In genomic region chr8:91350628-91351027, GRCm38 (mm10) we compare ENCODE assay signal across 16 mouse cellular contexts. TPM values are rescaled to one million over a fixed set of nuclear protein-coding genes. Genes with fewer than 3 reads are reported as not detected.
A peak's percentile ranks its signal among the peaks of the same experiment; 100 is the strongest.
DNase-seq lines count a peak whose midpoint lies in the region; ATAC-seq and TF ChIP-seq lines count a peak whose summit lies in the region.
"Had no signal": no experiment of that assay in that cellular context is flagged by ENCODE, and none has a peak within 500 bp of the region (broad histone marks: within the 10 kb centered on the region; RNA-seq: fewer than 3 reads in every experiment).

No protein-coding gene starts in this region.

- intact Hi-C loops in heart, adult 2 months (cut with DNase I): no loop called here

- no peak overlapping the region for H3K9ac ChIP-seq in heart, embryonic 12.5 days
- H3K9ac ChIP-seq in heart, adult 2 months (ENCODE audit: low read depth, low read length): no peak overlapping the region
- H3K9ac ChIP-seq: liver, embryonic 12.5 days; lung, embryonic 15.5 days; stomach, embryonic 15.5 days had no signal

- no peak for ATAC-seq in heart, embryonic 12.5 days (ENCODE audit: insufficient number of reproducible peaks, low FRiP score)
- ATAC-seq: CD4-positive, CD25-positive, alpha-beta regulatory T cell, adult 4 months; liver, embryonic 12.5 days had no signal

- peaks cover 1% of the 10 kb centered on the region; the same call in 1 of the 2 replicates for H3K79me2 ChIP-seq in heart, adult 2 months (replicated peaks; ENCODE audit: control insufficient read depth, insufficient read depth, low read length)
- peaks cover 53% of the 10 kb centered on the region for H3K79me2 ChIP-seq in myocyte (ENCODE audit: control insufficient read depth, insufficient read depth)

- H3K27ac ChIP-seq in heart, embryonic 12.5 days (ENCODE audit: poor library complexity, severe bottlenecking): no peak overlapping the region; the same call in 1 of the 2 replicates
- H3K27ac ChIP-seq in heart, adult 2 months: no peak overlapping the region; the same call in 1 of the 2 replicates
- H3K27ac ChIP-seq: liver, embryonic 12.5 days; lung, embryonic 15.5 days; stomach, embryonic 15.5 days had no signal

- no peak overlapping the region for H3ac ChIP-seq in myocyte (ENCODE audit: control insufficient read depth, insufficient read length)

- no peaks in the 10 kb centered on the region for H3K27me3 ChIP-seq in heart, embryonic 12.5 days (replicated peaks)
- no peaks in the 10 kb centered on the region for H3K27me3 ChIP-seq in heart, adult 2 months (ENCODE audit: control insufficient read depth, insufficient read depth, low read length)
- no peaks in the 10 kb centered on the region for H3K27me3 ChIP-seq in myocyte (ENCODE audit: control insufficient read depth, insufficient read depth, insufficient read length)
- H3K27me3 ChIP-seq: liver, embryonic 12.5 days; lung, embryonic 15.5 days; megakaryocyte, embryonic 14.5 days; stomach, embryonic 15.5 days had no signal

- no peak for TF ChIP-seq POLR2A in heart, adult 2 months (IDR thresholded peaks at IDR 0.05; ENCODE audit: insufficient read depth, low read depth, low read length)
- no peak for TF ChIP-seq POLR2A in myocyte (IDR thresholded peaks at IDR 0.05; ENCODE audit: insufficient read length, low read depth)

- H3K9me3 ChIP-seq in heart, embryonic 12.5 days (replicated peaks): no peaks in the 10 kb centered on the region
- H3K9me3 ChIP-seq: liver, embryonic 12.5 days; lung, embryonic 15.5 days; stomach, embryonic 15.5 days had no signal

- peaks cover 61% of the 10 kb centered on the region for H3K4me1 ChIP-seq in heart, embryonic 12.5 days (replicated peaks)
- peaks cover 6% of the 10 kb centered on the region for H3K4me1 ChIP-seq in heart, adult 2 months (ENCODE audit: control insufficient read depth, insufficient read depth, low read length)

- no peak for DNase-seq in heart, adult 2 months
- peak; percentile 16 for DNase-seq in lung, postnatal 36 days
- DNase-seq in lung, postnatal 25 days (ENCODE audit: low spot score): no peak
- peak; percentile 24 for DNase-seq in large intestine, adult 2 months (ENCODE audit: low read depth, low spot score)
- no peak for DNase-seq in thymus, postnatal 14 days
- DNase-seq: adrenal gland, postnatal 10 days; cerebellum, postnatal 36 days; kidney, adult 8-10 months; kidney, postnatal 36 days had no signal

- 52% methylated on average over 7 of the region's 7 CpGs for WGBS in heart, embryonic 12.5 days
- WGBS in heart, adult 2 months: 40% methylated on average over 7 of the region's 7 CpGs
- 27% methylated on average over 7 of the region's 7 CpGs for WGBS in large intestine, adult 2 months

- H3K4me3 ChIP-seq in heart, embryonic 12.5 days: no peak overlapping the region
- H3K4me3 ChIP-seq in heart, adult 2 months: no peak overlapping the region
- no peak overlapping the region for H3K4me3 ChIP-seq in myocyte
- H3K4me3 ChIP-seq: liver, embryonic 12.5 days; lung, embryonic 15.5 days; megakaryocyte, embryonic 14.5 days; stomach, embryonic 15.5 days had no signal

- peaks cover 4% of the 10 kb centered on the region; the same call in 1 of the 2 replicates for H3K36me3 ChIP-seq in heart, embryonic 12.5 days
- peaks cover 2% of the 10 kb centered on the region; the same call in 1 of the 2 replicates for H3K36me3 ChIP-seq in heart, adult 2 months (ENCODE audit: control insufficient read depth, insufficient read depth, low read length)
- H3K36me3 ChIP-seq in myocyte (ENCODE audit: control insufficient read depth, insufficient read depth): no peaks in the 10 kb centered on the region
- H3K36me3 ChIP-seq: stomach, embryonic 15.5 days had no signal

- TF ChIP-seq EP300 in heart, adult 2 months (IDR thresholded peaks at IDR 0.05; ENCODE audit: insufficient read depth, low read depth, low read length): no peak

- H3K4me2 ChIP-seq in heart, embryonic 12.5 days: peak overlapping the region; percentile 38; the same call in 1 of the 2 replicates
- no peak overlapping the region for H3K4me2 ChIP-seq in myocyte (ENCODE audit: low read depth)
- H3K4me2 ChIP-seq: liver, embryonic 12.5 days; lung, embryonic 15.5 days; stomach, embryonic 15.5 days had no signal

- no peak for TF ChIP-seq CTCF in heart, adult 2 months (IDR thresholded peaks at IDR 0.05)

TF ChIP-seq in myocyte, 11 proteins besides CTCF, POLR2A, EP300 and RAD21:
- TF ChIP-seq MYOG (IDR thresholded peaks at IDR 0.05; ENCODE audit: control insufficient read depth in 1 of 3, insufficient read depth in 1 of 3, insufficient read length in 2 of 3, low read depth in 2 of 3) (peak in 1 of 3 experiments; percentile 50), TCF12 (IDR thresholded peaks at IDR 0.05; ENCODE audit: insufficient read depth, poor library complexity, severe bottlenecking) (no peak), MYOD1 (IDR thresholded peaks at IDR 0.05; ENCODE audit: control insufficient read depth in 1 of 3, insufficient read length in 2 of 3, low read depth in 2 of 3) (peak in 2 of 3 experiments; percentile 15 to 38)

RNA-seq across cellular contexts. Expression of gene Fto, which starts 37.3 kb away (rescaled TPM):
- 76.6 and 76.7 TPM in 2 replicates for polyA plus RNA-seq in heart, embryonic 12.5 days (2016; fragmentation: Nextera tagmentation; extraction: Ambion mirVana)
- 10 to 100 TPM; 57.6 to 65.1 TPM for total RNA-seq in heart, adult 2 months (2021)
- 41.3 and 53.3 TPM in 2 replicates for polyA plus RNA-seq in heart, adult 2 months (2012; rRNA removed)
- polyA plus RNA-seq in large intestine, adult 2 months (2012; rRNA removed): 16.0 and 19.0 TPM in 2 replicates
- 74.1 TPM for polyA plus RNA-seq in myocyte (2012; fragmentation: generic; extraction: Trizol)

RNA-seq across cellular contexts. Expression of gene Rpgrip1l, which starts 37.6 kb away (rescaled TPM):
- polyA plus RNA-seq in heart, embryonic 12.5 days (2016; fragmentation: Nextera tagmentation; extraction: Ambion mirVana): 8.2 and 9.1 TPM in 2 replicates
- total RNA-seq in heart, adult 2 months (2021): 1 to 10 TPM; 3.2 to 3.6 TPM
- polyA plus RNA-seq in heart, adult 2 months (2012; rRNA removed): 0.88 and 1.4 TPM in 2 replicates
- polyA plus RNA-seq in large intestine, adult 2 months (2012; rRNA removed): 0.51 and 1.2 TPM in 2 replicates
- polyA plus RNA-seq in myocyte (2012; fragmentation: generic; extraction: Trizol): 2.1 TPM

Comparison
In these comparisons a context has a peak if more than half of its experiments do, and no peak if none do; other contexts are left out.
1. DNase-seq: peak in lung, postnatal 36 days (single experiment) and large intestine, adult 2 months (single experiment); none in heart, adult 2 months (0 of 2), lung, postnatal 25 days (single experiment) and thymus, postnatal 14 days (single experiment).